Mouse (Mus musculus): ENCODE results near the gene Atg9a.

Atg9a gene

GRCm38 (mm10) chr1:75168472-75169464 lies 23.2 kb downstream of the Atg9a start, which contains the start of gene Zfand2b:
Gene Zfand2b, plus strand, starts transcription at chr1:75168646.
- peak; percentile 96 for DNase-seq (ENCODE audit: low spot score)

GRCm38 (mm10) chr1:75168093-75168471 lies 23.9 kb downstream of the Atg9a start:
- DNase-seq (ENCODE audit: low spot score): no peak

- DNase-seq (ENCODE audit: low spot score): peak; percentile 55
These were observed 31.8 kb downstream of the Atg9a start for GRCm38 (mm10) chr1:75160256-75160617.

- DNase-seq (ENCODE audit: low spot score): peak; percentile 74
These were observed 32.3 kb downstream of the Atg9a start for GRCm38 (mm10) chr1:75159540-75160255.

GRCm38 (mm10) chr1:75158990-75159389 lies 33.0 kb downstream of the Atg9a start:
- DNase-seq (ENCODE audit: low spot score): no peak

- DNase-seq (ENCODE audit: low spot score): no peak
These were observed 36.2 kb downstream of the Atg9a start for GRCm38 (mm10) chr1:75155837-75156236.

- DNase-seq (ENCODE audit: low spot score): no peak
These were observed 43.3 kb downstream of the Atg9a start for GRCm38 (mm10) chr1:75148727-75149126.

- no peak for DNase-seq (ENCODE audit: low spot score)
These were observed 44.4 kb downstream of the Atg9a start for GRCm38 (mm10) chr1:75147411-75148135.

- no peak for DNase-seq (ENCODE audit: low spot score)
These were observed 46.4 kb downstream of the Atg9a start for GRCm38 (mm10) chr1:75145589-75145988.

GRCm38 (mm10) chr1:75142301-75143261 lies 49.4 kb downstream of the Atg9a start, which contains the start of the genes Cnppd1 and Retreg2:
Gene Cnppd1, minus strand, starts transcription at chr1:75142711.
Gene Retreg2, plus strand, starts transcription at chr1:75142778.
- DNase-seq (ENCODE audit: low spot score): peak; percentile 95

GRCm38 (mm10) chr1:75141486-75142190 lies 50.4 kb downstream of the Atg9a start:
- DNase-seq (ENCODE audit: low spot score): peak; percentile 71

GRCm38 (mm10) chr1:75140601-75141190 lies 51.3 kb downstream of the Atg9a start:
- DNase-seq (ENCODE audit: low spot score): no peak

- DNase-seq (ENCODE audit: low spot score): no peak
These were observed 53.5 kb downstream of the Atg9a start for GRCm38 (mm10) chr1:75138448-75138847.

- DNase-seq (ENCODE audit: low spot score): peak; percentile 78
These were observed 55.3 kb downstream of the Atg9a start for GRCm38 (mm10) chr1:75136730-75137129.

- no peak for DNase-seq (ENCODE audit: low spot score)
These were observed 55.7 kb downstream of the Atg9a start for GRCm38 (mm10) chr1:75136293-75136692.

- DNase-seq (ENCODE audit: low spot score): no peak
These were observed 58.4 kb downstream of the Atg9a start, which contains the start of gene Slc23a3 for GRCm38 (mm10) chr1:75133421-75134207. Gene Slc23a3, minus strand, starts transcription at chr1:75133890.
